Mouse (Mus musculus) forebrain, embryonic 10.5 days (tissue): ENCODE measurements around the gene Eda. TPM values are rescaled to one million over a fixed set of nuclear protein-coding genes. Genes with fewer than 3 reads are reported as not detected.

ENCODE experiments used
- DNase-seq: peaks from one replicate; pipeline ENCODE4 v3.0.0-alpha.2; 2017; ENCODE audit warnings: low spot score; ENCODE audit errors: extremely low spot score
- H3K27ac ChIP-seq: fragments of 300-500 bp; sonication (generic); 2 replicates; pipeline ENCODE4 v1.5.1; 2016; ENCODE audit warnings: mild to moderate bottlenecking
- H3K27me3 ChIP-seq: fragments of 300-500 bp; sonication (generic); 2 replicates; pipeline ENCODE4 v1.6.1; 2016; ENCODE audit warnings: mild to moderate bottlenecking; ENCODE audit not compliant: poor library complexity, severe bottlenecking
- H3K36me3 ChIP-seq: fragments of 300-500 bp; sonication (generic); replicated peaks from 2 replicates; pipeline ENCODE4 v1.6.1; 2016; ENCODE audit warnings: mild to moderate bottlenecking, moderate library complexity
- H3K4me1 ChIP-seq: fragments of 300-500 bp; sonication (generic); 2 replicates; pipeline ENCODE4 v1.6.1; 2016
- H3K4me3 ChIP-seq: fragments of 300-500 bp; sonication (generic); 2 replicates; pipeline ENCODE4 v1.5.1; 2016; ENCODE audit warnings: mild to moderate bottlenecking, moderate library complexity
- H3K9me3 ChIP-seq: fragments of 300-500 bp; sonication (generic); 2 replicates; pipeline ENCODE4 v1.6.1; 2016; ENCODE audit warnings: mild to moderate bottlenecking, moderate library complexity
- WGBS: fragments of 180-500 bp; shearing (Covaris S2); methylation state at CpG from one replicate; pipeline ENCODE4 v1.1.7; 2016; 5-methylcytosine and 5-hydroxymethylcytosine counted together
- polyA plus RNA-seq: library from polyadenylated mRNA; unstranded; fragments of >200 nt; fragmentation: Nextera tagmentation; extraction: Ambion mirVana; gene quantifications from 2 replicates; pipeline ENCODE4 v1.2.1, GENCODE M21; 2016

Gene Eda
- 1.7 and 1.8 TPM in 2 replicates for polyA plus RNA-seq

GRCm38 (mm10) chrX:99975250-99975984, at the start of gene Eda:
Gene Eda, plus strand, starts transcription at chrX:99975606.
- no peaks in the 10 kb centered on the region for H3K36me3 ChIP-seq
- peak within 1 kb of the TSS; percentile 61 for H3K4me3 ChIP-seq
- peaks cover 82% of the 10 kb centered on the region for H3K27me3 ChIP-seq
- peak within 1 kb of the TSS; percentile 77 for H3K27ac ChIP-seq
- 18% methylated on average over 48 of the region's 49 CpGs for WGBS
- H3K9me3 ChIP-seq: no peaks in the 10 kb centered on the region
- H3K4me1 ChIP-seq: peaks cover 16% of the 10 kb centered on the region
- peak; percentile 81 for DNase-seq

DNA sequence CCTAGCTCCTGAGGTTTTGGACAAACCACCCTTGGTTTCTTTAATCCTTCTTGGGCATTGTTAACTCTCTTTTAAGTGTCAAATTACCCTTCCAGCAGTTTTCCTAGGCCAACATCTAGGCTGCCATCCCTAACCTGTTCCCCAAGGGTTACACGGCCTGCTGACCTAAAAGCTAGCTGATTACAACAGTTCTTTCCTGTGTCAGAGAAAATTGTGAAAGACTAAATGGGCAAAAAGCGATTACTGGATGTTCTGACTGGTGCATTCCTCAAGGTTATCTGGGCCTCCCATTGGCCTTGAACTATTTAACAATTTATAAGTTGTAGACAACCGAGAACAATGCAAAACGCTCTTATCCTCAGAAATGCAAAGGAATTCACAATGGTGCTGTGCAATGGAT, 14.4 kb upstream of the Eda start:
- H3K27me3 ChIP-seq: peaks cover 71% of the 10 kb centered on the region
- H3K4me1 ChIP-seq: no peaks in the 10 kb centered on the region
- 67% methylated on average over 4 of the region's 4 CpGs for WGBS
- H3K27ac ChIP-seq: no peak overlapping the region
- no peaks in the 10 kb centered on the region for H3K9me3 ChIP-seq
- no peak for DNase-seq
- H3K4me3 ChIP-seq: no peak overlapping the region
- no peaks in the 10 kb centered on the region for H3K36me3 ChIP-seq

GRCm38 (mm10) chrX:99970111-99970510, 5.3 kb upstream of the Eda start:
- no peak overlapping the region for H3K27ac ChIP-seq
- DNase-seq: no peak
- peaks cover 7% of the 10 kb centered on the region for H3K4me1 ChIP-seq
- H3K36me3 ChIP-seq: no peaks in the 10 kb centered on the region
- no peak overlapping the region for H3K4me3 ChIP-seq
- H3K9me3 ChIP-seq: no peaks in the 10 kb centered on the region
- whole genome bisulfite sequencing: 94% methylated on average over 1 of the region's 1 CpGs
- peaks cover 92% of the 10 kb centered on the region for H3K27me3 ChIP-seq

DNA sequence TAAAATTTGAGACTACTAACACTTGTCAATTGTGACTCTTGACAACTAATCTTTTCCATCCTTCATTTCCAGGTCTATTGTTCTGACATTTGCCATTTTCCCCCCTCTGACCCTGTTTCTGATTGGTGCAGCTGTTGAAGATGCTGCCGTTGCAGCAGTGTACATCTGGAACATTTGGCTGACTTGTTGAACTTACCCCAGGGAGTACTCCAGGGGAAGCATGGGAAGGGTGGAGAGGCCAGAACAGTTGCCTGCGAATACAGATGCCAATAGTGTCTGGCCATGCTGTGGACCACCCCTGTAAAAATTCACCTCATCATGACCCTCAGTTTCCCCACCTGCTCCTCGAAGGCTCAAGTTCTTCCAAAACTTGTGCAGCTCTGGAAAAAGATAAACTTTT, 1.0 kb upstream of the Eda start:
- Histone ChIP-seq H3K36me3 (no peaks in the 10 kb centered on the region), H3K9me3 (no peaks in the 10 kb centered on the region), H3K4me3 (peak overlapping the region; percentile 61; the same call in 1 of the 2 replicates), H3K27ac (0 out of 2 replicates have a peak overlapping the region, but pooled peaks have one; percentile 77), H3K4me1 (peaks cover 16% of the 10 kb centered on the region), H3K27me3 (peaks cover 92% of the 10 kb centered on the region)
- DNase-seq: peak; percentile 15
- 64% methylated on average over 3 of the region's 3 CpGs for WGBS

GRCm38 (mm10) chrX:99974803-99975202, 603 bp upstream of the Eda start:
- no peaks in the 10 kb centered on the region for H3K36me3 ChIP-seq
- peaks cover 16% of the 10 kb centered on the region for H3K4me1 ChIP-seq
- peak overlapping the region; percentile 61 for H3K4me3 ChIP-seq
- H3K27ac ChIP-seq: peak overlapping the region; percentile 77; the same call in 1 of the 2 replicates
- WGBS: 28% methylated on average over 5 of the region's 5 CpGs
- H3K27me3 ChIP-seq: peaks cover 88% of the 10 kb centered on the region
- H3K9me3 ChIP-seq: no peaks in the 10 kb centered on the region
- peak; percentile 19 for DNase-seq

DNA sequence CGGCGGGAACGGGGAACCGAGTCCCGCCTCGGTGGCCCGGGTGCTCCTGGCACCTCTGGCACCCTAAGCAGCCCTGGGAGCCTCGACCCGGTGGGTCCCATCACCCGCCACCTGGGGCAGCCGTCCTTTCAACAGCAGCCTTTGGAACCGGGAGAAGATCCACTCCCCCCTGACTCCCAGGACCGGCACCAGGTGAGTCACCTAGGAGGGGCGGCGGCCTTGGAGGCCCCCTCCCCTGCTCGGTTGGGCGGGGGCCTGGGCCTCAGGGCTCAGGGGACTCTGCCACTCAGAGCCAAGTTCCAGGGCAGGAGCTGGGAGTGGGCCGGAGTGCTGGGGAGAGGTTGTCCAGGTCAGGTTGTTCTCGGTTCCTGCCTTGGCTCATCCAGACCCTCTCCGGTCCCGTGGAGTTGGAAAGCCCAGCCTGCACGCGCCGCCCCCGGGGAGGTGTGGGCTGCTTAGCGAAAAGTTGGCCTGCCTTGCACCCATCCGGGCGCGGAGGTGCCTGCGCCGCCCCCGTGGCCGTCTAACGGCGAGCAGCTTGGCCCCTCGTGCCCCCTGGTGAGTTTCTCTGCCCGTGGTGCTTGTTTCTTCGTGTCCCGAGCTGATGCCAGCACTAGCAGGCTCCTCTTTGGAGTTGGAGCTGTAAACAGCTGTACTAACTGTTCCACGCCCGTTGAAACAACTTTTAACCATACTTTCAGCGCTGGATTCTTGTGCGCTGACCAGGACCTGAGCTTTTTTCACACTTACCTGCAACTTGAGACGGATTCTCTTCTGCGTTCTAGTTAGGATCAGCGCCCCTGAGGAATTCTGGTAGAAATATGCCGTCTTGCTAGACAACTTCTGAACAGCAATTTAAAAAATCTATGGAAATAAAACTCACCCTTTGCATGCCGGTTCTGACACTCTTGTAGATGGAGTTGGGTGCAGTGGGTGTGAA, 849 bp downstream of the Eda start:
- no peaks in the 10 kb centered on the region for H3K36me3 ChIP-seq
- 18% methylated on average over 47 of the region's 48 CpGs for WGBS
- peak; percentile 16 for DNase-seq
- peaks cover 16% of the 10 kb centered on the region for H3K4me1 ChIP-seq
- no peaks in the 10 kb centered on the region for H3K9me3 ChIP-seq
- H3K27me3 ChIP-seq: peaks cover 75% of the 10 kb centered on the region
- H3K27ac ChIP-seq: peak overlapping the region; percentile 77
- peak overlapping the region; percentile 61 for H3K4me3 ChIP-seq

DNA sequence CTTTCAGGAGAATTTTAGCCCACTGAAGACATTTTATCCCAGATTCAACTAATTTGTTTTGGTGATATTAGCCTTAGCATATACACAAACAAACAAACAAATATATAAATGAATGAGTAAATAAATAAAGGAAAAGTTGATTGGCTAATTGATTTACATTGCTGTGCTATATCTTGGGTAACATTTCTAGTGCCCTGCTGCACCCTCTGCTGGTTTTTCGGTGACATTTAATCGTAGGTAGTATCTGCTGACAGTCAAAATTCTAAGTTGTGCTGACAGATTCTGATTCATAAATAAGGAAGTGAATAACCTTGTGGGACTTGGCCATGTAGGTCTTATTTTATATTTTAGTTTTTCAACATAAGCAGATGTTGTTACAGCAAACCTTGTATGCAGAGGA, 2.9 kb downstream of the Eda start:
- no peak overlapping the region for H3K27ac ChIP-seq
- H3K4me3 ChIP-seq: no peak overlapping the region
- peaks cover 54% of the 10 kb centered on the region for H3K27me3 ChIP-seq
- DNase-seq: no peak
- 80% methylated on average over 2 of the region's 2 CpGs for WGBS
- peaks cover 16% of the 10 kb centered on the region for H3K4me1 ChIP-seq
- no peaks in the 10 kb centered on the region for H3K36me3 ChIP-seq
- no peaks in the 10 kb centered on the region for H3K9me3 ChIP-seq

GRCm38 (mm10) chrX:99993434-99993833, 18.0 kb downstream of the Eda start:
- DNase-seq: no peak
- no peaks in the 10 kb centered on the region for H3K4me1 ChIP-seq
- no peak overlapping the region for H3K4me3 ChIP-seq
- WGBS: 93% methylated on average over 1 of the region's 1 CpGs
- no peak overlapping the region for H3K27ac ChIP-seq
- no peaks in the 10 kb centered on the region for H3K9me3 ChIP-seq
- H3K36me3 ChIP-seq: no peaks in the 10 kb centered on the region
- H3K27me3 ChIP-seq: peaks cover 55% of the 10 kb centered on the region

DNA sequence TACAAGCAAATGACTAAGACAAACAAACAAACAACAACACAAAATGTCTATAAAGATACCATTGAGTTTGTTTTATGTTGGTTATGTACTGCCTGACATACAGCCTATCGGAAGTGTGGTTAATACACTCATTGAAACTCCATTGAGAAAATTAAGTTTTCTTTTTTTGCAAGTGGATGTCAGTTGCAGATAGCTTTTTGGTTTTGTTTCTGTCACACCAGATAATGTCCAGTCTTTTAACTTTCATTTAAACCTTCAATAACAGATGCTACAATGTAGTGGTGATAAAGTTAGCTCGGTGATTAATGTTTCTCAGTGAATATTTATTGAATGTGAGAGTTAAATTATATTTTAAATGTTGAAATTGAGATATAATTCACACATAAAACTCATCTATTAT, 23.9 kb downstream of the Eda start:
- no peaks in the 10 kb centered on the region for H3K36me3 ChIP-seq
- H3K4me3 ChIP-seq: no peak overlapping the region
- no peak overlapping the region for H3K27ac ChIP-seq
- no peak for DNase-seq
- H3K4me1 ChIP-seq: no peaks in the 10 kb centered on the region
- 83% methylated on average over 2 of the region's 2 CpGs for WGBS
- peaks cover 26% of the 10 kb centered on the region for H3K27me3 ChIP-seq
- H3K9me3 ChIP-seq: no peaks in the 10 kb centered on the region

DNA sequence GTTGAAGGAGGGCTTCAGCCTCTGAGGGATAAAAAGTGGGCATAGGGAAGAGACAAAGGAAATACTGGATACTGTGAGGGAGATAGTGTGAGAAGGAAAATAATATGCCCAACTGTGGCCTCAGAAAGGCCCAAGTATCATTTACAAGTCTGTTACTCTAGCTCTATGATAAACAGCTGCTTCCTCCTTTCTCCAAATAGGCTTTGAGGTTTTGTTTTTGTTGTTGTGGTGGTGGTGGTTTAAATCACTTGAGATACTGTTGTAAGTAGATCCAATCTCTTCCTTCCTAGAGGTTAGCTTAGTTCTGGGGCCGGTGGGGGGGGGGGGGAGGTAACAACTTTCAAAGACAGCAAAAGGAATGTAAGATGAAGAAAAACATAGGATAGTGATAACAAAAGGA, 143.0 kb downstream of the Eda start:
- DNase-seq: no peak
- Histone ChIP-seq H3K27ac (no peak overlapping the region), H3K9me3 (no peaks in the 10 kb centered on the region), H3K4me3 (no peak overlapping the region), H3K27me3 (peaks cover 69% of the 10 kb centered on the region), H3K36me3 (no peaks in the 10 kb centered on the region), H3K4me1 (0 out of 2 replicates have a peak, but pooled peaks cover 10% of the 10 kb centered on the region)
- 42% methylated on average over 1 of the region's 1 CpGs for WGBS

DNA sequence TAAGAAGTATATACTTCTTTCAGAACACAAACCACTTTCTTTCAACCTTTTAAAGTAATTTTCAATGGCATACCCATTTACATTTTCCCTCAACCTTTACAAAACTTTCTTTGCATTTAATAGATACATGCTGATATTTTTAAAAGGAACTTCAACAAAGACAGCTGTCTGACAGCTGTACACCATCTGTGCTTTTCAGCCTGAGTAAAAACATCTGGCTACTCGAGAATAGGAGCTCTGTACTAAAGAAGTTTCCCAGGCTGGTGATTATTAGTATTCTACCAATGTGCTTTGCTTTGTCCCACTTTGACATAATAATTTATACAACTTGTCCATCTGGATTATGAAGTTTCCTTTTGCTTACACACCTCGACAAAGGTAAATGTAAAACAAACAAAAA, 219.9 kb downstream of the Eda start:
- Histone ChIP-seq H3K27ac (no peak overlapping the region), H3K9me3 (no peaks in the 10 kb centered on the region), H3K27me3 (peaks cover 45% of the 10 kb centered on the region), H3K4me1 (no peaks in the 10 kb centered on the region), H3K4me3 (no peak overlapping the region), H3K36me3 (no peaks in the 10 kb centered on the region)
- WGBS: 55% methylated on average over 2 of the region's 2 CpGs
- no peak for DNase-seq

DNA sequence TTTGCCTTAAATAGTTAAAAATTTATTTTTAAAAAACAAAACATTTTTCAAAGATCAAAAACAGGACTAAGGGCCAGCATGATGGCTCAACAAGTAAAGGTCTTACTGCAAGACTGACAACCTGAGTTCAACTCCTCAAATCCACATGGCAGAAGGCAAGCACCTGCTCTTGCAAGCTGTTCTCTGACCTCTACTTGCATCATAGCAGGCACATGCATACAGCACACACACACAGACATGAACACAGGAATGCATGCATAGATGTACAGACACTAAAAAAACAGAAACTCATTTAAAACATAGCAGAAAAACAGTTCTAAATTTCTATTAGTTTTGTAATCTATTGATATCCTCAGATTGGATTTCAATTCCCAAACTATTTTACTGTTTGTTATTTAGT, 338.2 kb downstream of the Eda start:
- Histone ChIP-seq H3K4me1 (no peaks in the 10 kb centered on the region), H3K27ac (no peak overlapping the region), H3K36me3 (no peaks in the 10 kb centered on the region), H3K27me3 (peaks cover 12% of the 10 kb centered on the region), H3K4me3 (no peak overlapping the region), H3K9me3 (no peaks in the 10 kb centered on the region)
- DNase-seq: no peak
